Mouse (Mus musculus): ENCODE measurements around the gene Olfr1459. TPM values are rescaled to one million over a fixed set of nuclear protein-coding genes. Genes with fewer than 3 reads are reported as not detected.

Olfr1459 gene
- polyA plus RNA-seq, 2 experiments, result not detected

DNA sequence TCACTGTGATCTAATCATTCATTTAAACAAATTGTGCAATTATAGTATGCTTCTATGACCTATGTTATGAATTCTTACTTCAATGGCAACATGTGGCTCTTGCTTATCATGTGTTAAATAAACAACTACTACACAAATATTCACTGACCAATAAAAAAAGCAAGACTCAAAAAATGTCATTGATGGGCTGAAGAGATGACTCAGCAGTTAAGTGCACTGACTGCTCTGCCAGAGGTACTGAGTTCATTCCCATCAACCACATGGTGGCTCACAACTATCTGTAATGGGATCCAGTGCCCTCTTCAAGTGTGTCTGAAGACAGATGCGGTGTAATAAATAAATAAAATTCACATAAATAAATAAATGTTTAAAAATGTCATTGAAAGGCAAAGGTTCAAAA lies 55.4 kb downstream of the Olfr1459 start:
- H3K9ac ChIP-seq (ENCODE audit: low read depth, low read length, severe bottlenecking), result no peak overlapping the region
- no peak overlapping the region for H3K27ac ChIP-seq (replicated peaks; ENCODE audit: low read depth, low read length)
- no peak overlapping the region for H3K4me2 ChIP-seq (replicated peaks; ENCODE audit: low read depth, low read length, severe bottlenecking)
- no peak for TF ChIP-seq POLR2A (IDR thresholded peaks at IDR 0.05; ENCODE audit: borderline replicate concordance, extremely low read depth, insufficient read depth, insufficient read length)
- WGBS, result 79% methylated on average over 1 of the region's 1 CpGs
- no peak for ATAC-seq (ENCODE audit: low FRiP score, low read depth)
- H3K27me3 ChIP-seq (ENCODE audit: control insufficient read depth, insufficient read depth, low read length), result no peaks in the 10 kb centered on the region
- H3K4me3 ChIP-seq (replicated peaks; ENCODE audit: low read length), result no peak overlapping the region
- H3K4me1 ChIP-seq (ENCODE audit: control insufficient read depth, insufficient read depth, low read length), result no peaks in the 10 kb centered on the region
- no peak for DNase-seq (ENCODE audit: low spot score)
- no peaks in the 10 kb centered on the region for H3K36me3 ChIP-seq (ENCODE audit: control insufficient read depth, insufficient read depth, low read length)
- H3K9me3 ChIP-seq (ENCODE audit: control insufficient read depth, low read length), result 0 out of 2 replicates have a peak, but pooled peaks cover 2% of the 10 kb centered on the region

Other genes starting within 250 kb of the Olfr1459 start
- not detected in 2 replicates for gene Olfr1447, start 245.8 kb downstream of the Olfr1459 start, polyA plus RNA-seq (2012; rRNA removed)
- gene Olfr1447, start 245.8 kb downstream of the Olfr1459 start, polyA plus RNA-seq (2014; fragmentation: Nextera tagmentation; extraction: Ambion mirVana), result not detected in 2 replicates
- not detected in 2 replicates for gene Olfr1448, start 225.1 kb downstream of the Olfr1459 start, polyA plus RNA-seq (2012; rRNA removed)
- gene Olfr1448, start 225.1 kb downstream of the Olfr1459 start, polyA plus RNA-seq (2014; fragmentation: Nextera tagmentation; extraction: Ambion mirVana), result not detected in 2 replicates
- gene Olfr1449, start 218.7 kb downstream of the Olfr1459 start, polyA plus RNA-seq (2012; rRNA removed), result not detected in 2 replicates
- gene Olfr1449, start 218.7 kb downstream of the Olfr1459 start, polyA plus RNA-seq (2014; fragmentation: Nextera tagmentation; extraction: Ambion mirVana), result not detected in 2 replicates
- not detected in 2 replicates for gene Olfr1450, start 199.3 kb downstream of the Olfr1459 start, polyA plus RNA-seq (2012; rRNA removed)
- not detected in 2 replicates for gene Olfr1450, start 199.3 kb downstream of the Olfr1459 start, polyA plus RNA-seq (2014; fragmentation: Nextera tagmentation; extraction: Ambion mirVana)
- gene Olfr1451, start 154.5 kb downstream of the Olfr1459 start, polyA plus RNA-seq (2012; rRNA removed), result not detected in 2 replicates
- gene Olfr1451, start 154.5 kb downstream of the Olfr1459 start, polyA plus RNA-seq (2014; fragmentation: Nextera tagmentation; extraction: Ambion mirVana), result not detected in 2 replicates
- not detected in 2 replicates for gene Olfr1453, start 121.2 kb downstream of the Olfr1459 start, polyA plus RNA-seq (2012; rRNA removed)
- not detected in 2 replicates for gene Olfr1453, start 121.2 kb downstream of the Olfr1459 start, polyA plus RNA-seq (2014; fragmentation: Nextera tagmentation; extraction: Ambion mirVana)
- gene Olfr1454, start 88.9 kb downstream of the Olfr1459 start, polyA plus RNA-seq (2012; rRNA removed), result not detected in 2 replicates
- not detected in 2 replicates for gene Olfr1454, start 88.9 kb downstream of the Olfr1459 start, polyA plus RNA-seq (2014; fragmentation: Nextera tagmentation; extraction: Ambion mirVana)
- gene Olfr1457, start 51.7 kb downstream of the Olfr1459 start, polyA plus RNA-seq (2012; rRNA removed), result not detected in 2 replicates
- not detected in 2 replicates for gene Olfr1457, start 51.7 kb downstream of the Olfr1459 start, polyA plus RNA-seq (2014; fragmentation: Nextera tagmentation; extraction: Ambion mirVana)
- not detected in 2 replicates for gene Olfr1458, start 42.8 kb downstream of the Olfr1459 start, polyA plus RNA-seq (2012; rRNA removed)
- gene Olfr1458, start 42.8 kb downstream of the Olfr1459 start, polyA plus RNA-seq (2014; fragmentation: Nextera tagmentation; extraction: Ambion mirVana), result not detected in 2 replicates
- not detected in 2 replicates for gene Olfr1461, start 13.5 kb upstream of the Olfr1459 start, polyA plus RNA-seq (2012; rRNA removed)
- gene Olfr1461, start 13.5 kb upstream of the Olfr1459 start, polyA plus RNA-seq (2014; fragmentation: Nextera tagmentation; extraction: Ambion mirVana), result not detected in 2 replicates
- not detected in 2 replicates for gene Olfr1462, start 36.2 kb upstream of the Olfr1459 start, polyA plus RNA-seq (2012; rRNA removed)
- not detected in 2 replicates for gene Olfr1462, start 36.2 kb upstream of the Olfr1459 start, polyA plus RNA-seq (2014; fragmentation: Nextera tagmentation; extraction: Ambion mirVana)
- not detected in 2 replicates for gene Olfr1463, start 81.8 kb upstream of the Olfr1459 start, polyA plus RNA-seq (2012; rRNA removed)
- not detected in 2 replicates for gene Olfr1463, start 81.8 kb upstream of the Olfr1459 start, polyA plus RNA-seq (2014; fragmentation: Nextera tagmentation; extraction: Ambion mirVana)
- not detected in 2 replicates for gene Olfr1465, start 166.0 kb upstream of the Olfr1459 start, polyA plus RNA-seq (2012; rRNA removed)
- gene Olfr1465, start 166.0 kb upstream of the Olfr1459 start, polyA plus RNA-seq (2014; fragmentation: Nextera tagmentation; extraction: Ambion mirVana), result not detected in 2 replicates
- not detected in 2 replicates for gene Olfr1466, start 189.3 kb upstream of the Olfr1459 start, polyA plus RNA-seq (2012; rRNA removed)
- gene Olfr1466, start 189.3 kb upstream of the Olfr1459 start, polyA plus RNA-seq (2014; fragmentation: Nextera tagmentation; extraction: Ambion mirVana), result not detected in 2 replicates
- gene Olfr1467, start 212.7 kb upstream of the Olfr1459 start, polyA plus RNA-seq (2012; rRNA removed), result not detected in 2 replicates
- gene Olfr1467, start 212.7 kb upstream of the Olfr1459 start, polyA plus RNA-seq (2014; fragmentation: Nextera tagmentation; extraction: Ambion mirVana), result not detected in 2 replicates

Measured in limb, embryonic 14.5 days (tissue).